8 mouse cellular contexts compared by ENCODE assay signal in genomic region chr5:110094847-110095213, GRCm38 (mm10). TPM values are rescaled to one million over a fixed set of nuclear protein-coding genes. Genes with fewer than 3 reads are reported as not detected.
DNase-seq lines count a peak whose midpoint lies in the region; ATAC-seq and TF ChIP-seq lines count a peak whose summit lies in the region.

No protein-coding gene starts in this region.

- H3K36me3 ChIP-seq in kidney, embryonic 16.5 days (ENCODE audit: insufficient read depth, low read length), result no peaks in the 10 kb centered on the region
- no peaks in the 10 kb centered on the region for H3K36me3 ChIP-seq in intestine, embryonic 14.5 days (ENCODE audit: control insufficient read depth, insufficient read depth, low read length)
- H3K36me3 ChIP-seq in midbrain, embryonic 16.5 days (ENCODE audit: control insufficient read depth, insufficient read depth, low read length), result no peaks in the 10 kb centered on the region

- peak overlapping the region; percentile 55 for H3K27ac ChIP-seq in kidney, embryonic 16.5 days (ENCODE audit: low read length)
- peak overlapping the region; percentile 49; the same call in 1 of the 2 replicates for H3K27ac ChIP-seq in cortical plate, adult 2 months (ENCODE audit: insufficient read depth, low read length)
- H3K27ac ChIP-seq in intestine, embryonic 14.5 days (ENCODE audit: low read depth), result peak overlapping the region; percentile 55
- peak overlapping the region; percentile 55 for H3K27ac ChIP-seq in midbrain, embryonic 16.5 days (ENCODE audit: low read length)

- ATAC-seq in kidney, embryonic 16.5 days (ENCODE audit: low FRiP score, low TSS enrichment), result peak; percentile 55
- peak; percentile 23 for ATAC-seq in intestine, embryonic 14.5 days (replicated peaks; ENCODE audit: low FRiP score, low TSS enrichment, low read depth)
- peak; percentile 34 for ATAC-seq in midbrain, embryonic 16.5 days
- no peak for ATAC-seq in cerebellum, adult (ENCODE audit: insufficient number of reproducible peaks, low FRiP score, low TSS enrichment)

- no peaks in the 10 kb centered on the region for H3K9me3 ChIP-seq in kidney, embryonic 16.5 days (ENCODE audit: low read length)
- no peaks in the 10 kb centered on the region for H3K9me3 ChIP-seq in intestine, embryonic 14.5 days (ENCODE audit: control insufficient read depth, low read length)
- H3K9me3 ChIP-seq in midbrain, embryonic 16.5 days (replicated peaks; ENCODE audit: control insufficient read depth, low read length, poor library complexity, severe bottlenecking), result no peaks in the 10 kb centered on the region

- peaks cover 15% of the 10 kb centered on the region for H3K4me1 ChIP-seq in kidney, embryonic 16.5 days (ENCODE audit: insufficient read depth, low read length)
- H3K4me1 ChIP-seq in cortical plate, adult 2 months (ENCODE audit: control insufficient read depth, insufficient read depth, low read length), result no peaks in the 10 kb centered on the region
- no peaks in the 10 kb centered on the region for H3K4me1 ChIP-seq in intestine, embryonic 14.5 days (replicated peaks; ENCODE audit: control insufficient read depth, insufficient read depth, low read length)
- H3K4me1 ChIP-seq in midbrain, embryonic 16.5 days (ENCODE audit: control insufficient read depth, insufficient read depth, low read length), result 0 out of 2 replicates have a peak, but pooled peaks cover 3% of the 10 kb centered on the region

- DNase-seq in kidney, adult 18-20 months, result no peak
- peak; percentile 50 for DNase-seq in intestine, embryonic 14.5 days (ENCODE audit: low spot score)
- DNase-seq in left cerebral cortex, postnatal 36 days (ENCODE audit: low spot score in 2 of 2), result no peak
- no peak for DNase-seq in right cerebral cortex, postnatal 4 days

- intact Hi-C loops in left cerebral cortex, postnatal 36 days (cut with DNase I), result loop anchor here (1.0 to 2.0 kb wide), 2 partner anchors 12 to 36 kb away; no protein-coding TSS in a partner anchor

- H3K9ac ChIP-seq in kidney, embryonic 16.5 days (replicated peaks; ENCODE audit: low read length), result peak overlapping the region; percentile 72
- H3K9ac ChIP-seq in intestine, embryonic 14.5 days (ENCODE audit: low read length), result peak overlapping the region; percentile 37
- peak overlapping the region; percentile 67 for H3K9ac ChIP-seq in midbrain, embryonic 16.5 days (ENCODE audit: low read depth, low read length)

- H3K4me2 ChIP-seq in kidney, embryonic 16.5 days (replicated peaks; ENCODE audit: low read depth, low read length), result peak overlapping the region; percentile 76
- peak overlapping the region; percentile 49 for H3K4me2 ChIP-seq in intestine, embryonic 14.5 days (ENCODE audit: low read length)
- peak overlapping the region; percentile 79 for H3K4me2 ChIP-seq in midbrain, embryonic 16.5 days (ENCODE audit: low read length)

- TF ChIP-seq CTCF in cortical plate, adult 2 months (IDR thresholded peaks at IDR 0.05; ENCODE audit: extremely low read depth, insufficient read depth, low read length), result no peak

- peak overlapping the region; percentile 68 for H3K4me3 ChIP-seq in kidney, embryonic 16.5 days (ENCODE audit: low read length)
- H3K4me3 ChIP-seq in cortical plate, adult 2 months (ENCODE audit: insufficient read depth, low read length), result peak overlapping the region; percentile 41
- H3K4me3 ChIP-seq in intestine, embryonic 14.5 days (ENCODE audit: low read depth, low read length), result peak overlapping the region; percentile 42
- peak overlapping the region; percentile 50 for H3K4me3 ChIP-seq in midbrain, embryonic 16.5 days (ENCODE audit: low read depth, low read length)

- no peaks in the 10 kb centered on the region for H3K27me3 ChIP-seq in kidney, embryonic 16.5 days (ENCODE audit: insufficient read depth, low read length)
- H3K27me3 ChIP-seq in intestine, embryonic 14.5 days (replicated peaks; ENCODE audit: control insufficient read depth, insufficient read depth, low read length), result no peaks in the 10 kb centered on the region
- no peaks in the 10 kb centered on the region for H3K27me3 ChIP-seq in midbrain, embryonic 16.5 days (ENCODE audit: control insufficient read depth, insufficient read depth, low read depth, low read length)

- no peak for TF ChIP-seq POLR2A in cortical plate, adult 2 months (IDR thresholded peaks at IDR 0.05; ENCODE audit: extremely low read depth, insufficient read depth, low read length)

- 3% methylated on average over 4 of the region's 4 CpGs for WGBS in kidney, embryonic 16.5 days
- WGBS in intestine, embryonic 14.5 days, result 5% methylated on average over 4 of the region's 4 CpGs
- 10% methylated on average over 4 of the region's 4 CpGs for WGBS in midbrain, embryonic 16.5 days

RNA-seq across cellular contexts. Expression of gene Gm35315, which starts 0.6 kb away (rescaled TPM):
- polyA plus RNA-seq in kidney, embryonic 16.5 days (2015; fragmentation: Nextera tagmentation; extraction: Ambion mirVana), result 1.6 and 1.7 TPM in 2 replicates
- polyA plus RNA-seq in cortical plate, adult 2 months (2012; rRNA removed), result 0.77 and 0.93 TPM in 2 replicates
- polyA plus RNA-seq in intestine, embryonic 14.5 days (2014; fragmentation: Nextera tagmentation; extraction: Ambion mirVana), result 0.69 and 1.1 TPM in 2 replicates
- polyA plus RNA-seq in midbrain, embryonic 16.5 days (2015; fragmentation: Nextera tagmentation; extraction: Ambion mirVana), result 0.88 and 1.0 TPM in 2 replicates
- total RNA-seq in left cerebral cortex, postnatal 36 days (2021), result under 1 TPM; 0.48 to 0.72 TPM

RNA-seq across cellular contexts. Expression of gene Plcxd1, which starts 4.9 kb away (rescaled TPM):
- polyA plus RNA-seq in kidney, embryonic 16.5 days (2015; fragmentation: Nextera tagmentation; extraction: Ambion mirVana), result 2.3 and 2.6 TPM in 2 replicates
- polyA plus RNA-seq in cortical plate, adult 2 months (2012; rRNA removed), result 18.6 and 20.3 TPM in 2 replicates
- 0.74 and 0.86 TPM in 2 replicates for polyA plus RNA-seq in intestine, embryonic 14.5 days (2014; fragmentation: Nextera tagmentation; extraction: Ambion mirVana)
- 8.0 and 9.2 TPM in 2 replicates for polyA plus RNA-seq in midbrain, embryonic 16.5 days (2015; fragmentation: Nextera tagmentation; extraction: Ambion mirVana)
- total RNA-seq in left cerebral cortex, postnatal 36 days (2021), result 10 to 100 TPM; 11.1 to 12.0 TPM

RNA-seq across cellular contexts. Expression of gene Gtpbp6, which starts 13.2 kb away (rescaled TPM):
- polyA plus RNA-seq in kidney, embryonic 16.5 days (2015; fragmentation: Nextera tagmentation; extraction: Ambion mirVana), result 36.4 and 39.2 TPM in 2 replicates
- 155 and 164 TPM in 2 replicates for polyA plus RNA-seq in cortical plate, adult 2 months (2012; rRNA removed)
- 29.3 and 31.0 TPM in 2 replicates for polyA plus RNA-seq in intestine, embryonic 14.5 days (2014; fragmentation: Nextera tagmentation; extraction: Ambion mirVana)
- 61.5 and 69.2 TPM in 2 replicates for polyA plus RNA-seq in midbrain, embryonic 16.5 days (2015; fragmentation: Nextera tagmentation; extraction: Ambion mirVana)
- total RNA-seq in left cerebral cortex, postnatal 36 days (2021), result 10 to 100 TPM; 85.4 to 88.5 TPM

RNA-seq across cellular contexts. Expression of gene Zfp605, which starts 15.1 kb away (rescaled TPM):
- polyA plus RNA-seq in kidney, embryonic 16.5 days (2015; fragmentation: Nextera tagmentation; extraction: Ambion mirVana), result 4.5 and 6.0 TPM in 2 replicates
- 6.8 and 6.9 TPM in 2 replicates for polyA plus RNA-seq in cortical plate, adult 2 months (2012; rRNA removed)
- 3.5 and 5.1 TPM in 2 replicates for polyA plus RNA-seq in intestine, embryonic 14.5 days (2014; fragmentation: Nextera tagmentation; extraction: Ambion mirVana)
- polyA plus RNA-seq in midbrain, embryonic 16.5 days (2015; fragmentation: Nextera tagmentation; extraction: Ambion mirVana), result 15.3 and 17.6 TPM in 2 replicates
- total RNA-seq in left cerebral cortex, postnatal 36 days (2021), result 10 to 100 TPM; 15.4 to 18.8 TPM

RNA-seq across cellular contexts. Expression of gene Gm17655, which starts 22.5 kb away (rescaled TPM):
- polyA plus RNA-seq in kidney, embryonic 16.5 days (2015; fragmentation: Nextera tagmentation; extraction: Ambion mirVana), result 4.2 and 6.9 TPM in 2 replicates
- polyA plus RNA-seq in cortical plate, adult 2 months (2012; rRNA removed), result 1.4 and 1.7 TPM in 2 replicates
- 3.0 TPM in 2 replicates for polyA plus RNA-seq in intestine, embryonic 14.5 days (2014; fragmentation: Nextera tagmentation; extraction: Ambion mirVana)
- 4.7 and 8.9 TPM in 2 replicates for polyA plus RNA-seq in midbrain, embryonic 16.5 days (2015; fragmentation: Nextera tagmentation; extraction: Ambion mirVana)
- 1 to 10 TPM; 7.2 to 7.6 TPM for total RNA-seq in left cerebral cortex, postnatal 36 days (2021)
